Mouse (Mus musculus) c-Kit-positive CD71-positive TER-119-positive erythroid progenitor cells, embryonic 14.5 days (primary cell): ENCODE data around the gene Lrch1.
A peak's percentile ranks its signal among the peaks of the same experiment; 100 is the strongest.

Experiments
- DNase-seq: peaks from one replicate; pipeline ENCODE4 v3.0.0-alpha.2; 2013; ENCODE audit warnings: low spot score

The Lrch1 gene

DNA sequence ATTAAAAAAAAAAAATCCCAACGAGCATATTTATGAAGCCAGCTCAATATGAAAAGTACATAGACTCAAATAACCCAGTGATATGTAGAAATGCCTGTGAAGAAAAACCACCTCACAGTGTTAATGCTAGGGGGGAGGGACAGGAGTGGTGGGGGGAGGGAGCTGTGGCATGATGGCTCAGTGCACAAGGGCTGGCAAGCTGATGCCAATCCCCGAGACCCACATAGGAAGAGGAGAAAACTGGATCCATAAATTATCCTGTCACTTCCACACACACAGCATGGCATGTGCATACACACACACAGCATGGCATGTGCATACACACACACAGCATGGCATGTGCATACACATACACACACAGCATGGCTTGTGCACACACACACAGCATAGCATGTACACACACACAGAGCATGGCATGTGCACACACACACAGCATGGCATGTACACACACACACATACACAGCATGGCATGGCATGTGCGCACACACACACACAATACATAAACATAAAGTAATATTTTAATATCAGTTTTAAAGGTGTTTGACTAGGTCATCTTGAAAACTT, 54.5 kb downstream of the Lrch1 start:
- no peak for DNase-seq

DNA sequence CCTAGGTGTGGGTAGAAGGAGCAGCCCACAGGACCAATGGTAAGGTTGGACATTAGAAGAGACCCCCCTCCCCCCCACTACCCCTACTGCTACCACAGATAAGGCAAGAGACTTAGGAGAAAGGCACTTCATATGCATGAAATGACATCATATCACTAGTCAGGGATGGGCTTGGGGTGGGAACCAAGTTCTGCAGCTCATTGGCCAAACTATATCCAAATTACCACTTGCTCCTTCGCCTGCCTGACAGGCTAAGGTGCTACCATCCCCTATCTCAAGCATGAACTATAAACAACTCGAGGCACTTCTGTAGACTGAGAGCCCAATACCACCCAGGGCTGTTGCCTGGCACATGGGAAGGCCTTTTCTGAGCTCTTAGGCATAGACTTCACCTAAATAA, 58.4 kb downstream of the Lrch1 start:
- no peak for DNase-seq

- DNase-seq, result no peak
Measured at GRCm38 (mm10) chr14:74888103-74888502, 59.6 kb downstream of the Lrch1 start.

- DNase-seq, result no peak
Measured at GRCm38 (mm10) chr14:74886453-74886852, 61.2 kb downstream of the Lrch1 start.

DNA sequence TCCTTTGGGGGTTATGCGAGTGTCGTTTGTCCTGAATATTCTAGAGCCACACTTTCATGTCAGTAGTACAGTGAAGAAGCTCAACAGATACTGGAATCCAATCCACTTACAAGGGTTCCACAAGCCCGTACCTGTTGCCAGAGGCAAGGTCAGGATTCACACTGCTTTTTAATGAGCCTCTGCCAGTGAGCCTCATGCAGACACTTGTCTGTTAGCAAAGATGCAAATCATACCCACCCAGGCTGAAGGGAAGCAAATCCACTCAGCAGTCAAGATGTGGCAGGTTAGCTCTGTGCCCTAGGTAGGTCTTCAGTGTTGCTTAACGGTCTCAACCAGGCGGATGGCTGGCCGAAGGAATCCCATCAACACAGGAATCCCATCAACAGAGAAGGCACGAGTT, 62.8 kb downstream of the Lrch1 start:
- no peak for DNase-seq

- DNase-seq, result no peak
Measured at GRCm38 (mm10) chr14:74884024-74884680, 63.5 kb downstream of the Lrch1 start.

DNA sequence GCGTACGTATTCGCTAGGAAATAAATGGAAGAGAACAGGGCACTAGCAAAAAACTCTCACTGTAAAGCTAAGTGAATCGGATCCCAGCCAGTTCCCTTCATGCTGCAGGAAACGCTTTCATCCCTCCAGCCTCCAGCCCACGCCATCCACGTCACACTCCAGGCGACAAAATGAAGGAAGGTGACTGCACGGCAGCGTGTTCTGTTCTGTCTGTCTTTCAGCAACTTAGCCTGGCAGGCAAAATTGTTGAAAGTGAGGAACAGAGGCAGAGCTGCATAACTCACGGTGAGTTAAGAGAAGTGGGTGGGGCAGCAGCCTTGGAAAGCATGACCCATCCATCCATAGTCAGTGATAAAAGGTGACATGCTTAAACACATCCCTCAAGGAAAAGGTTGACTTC, 64.5 kb downstream of the Lrch1 start:
- DNase-seq, result no peak

- DNase-seq, result no peak
Measured at GRCm38 (mm10) chr14:74882754-74883153, 64.9 kb downstream of the Lrch1 start.

DNA sequence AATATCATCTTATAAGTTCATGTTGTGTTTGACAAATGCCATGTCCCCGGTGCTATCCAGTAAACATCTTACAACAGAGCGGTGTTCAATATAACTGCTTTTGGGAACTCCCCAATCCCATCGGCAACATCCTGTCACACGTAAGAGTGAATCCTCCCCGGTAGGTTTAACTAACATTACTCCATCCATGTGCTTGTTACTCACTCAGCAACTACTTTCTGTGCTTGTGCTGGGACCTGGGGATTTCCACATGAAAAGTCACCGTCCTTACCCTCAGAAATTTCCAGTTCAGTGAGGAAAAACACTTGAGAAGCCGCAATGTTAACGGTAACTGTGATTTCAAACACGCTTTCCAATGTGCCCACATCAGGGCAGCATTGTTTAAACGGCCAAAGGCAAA, 66.8 kb downstream of the Lrch1 start:
- no peak for DNase-seq

DNA sequence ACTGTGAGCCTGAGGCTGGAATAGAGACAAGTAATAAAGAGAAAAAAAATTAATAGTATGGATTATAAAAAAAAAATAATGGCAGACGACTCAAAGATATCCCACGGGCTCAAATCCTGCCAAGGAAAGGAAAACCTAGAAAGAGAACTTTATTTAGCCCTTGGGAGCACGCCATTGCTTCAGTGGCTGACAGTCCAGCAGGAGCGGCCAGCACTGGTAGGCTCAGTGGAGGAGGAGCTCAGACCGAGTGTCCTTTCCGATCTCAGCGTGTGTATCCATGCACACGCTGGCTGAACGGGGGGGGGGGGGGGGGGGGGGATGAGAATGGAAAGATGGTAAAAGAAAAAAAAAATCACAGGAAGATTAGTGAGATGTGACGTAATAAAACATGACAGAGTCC, 68.2 kb downstream of the Lrch1 start:
- DNase-seq, result no peak

GRCm38 (mm10) chr14:74877287-74877686, 70.4 kb downstream of the Lrch1 start:
- DNase-seq, result no peak

- DNase-seq, result no peak
Measured at GRCm38 (mm10) chr14:74871220-74871619, 76.5 kb downstream of the Lrch1 start.

GRCm38 (mm10) chr14:74868902-74869230, 78.8 kb downstream of the Lrch1 start:
- peak; percentile 65 for DNase-seq

- no peak for DNase-seq
Measured at GRCm38 (mm10) chr14:74868188-74868901, 79.3 kb downstream of the Lrch1 start.

DNA sequence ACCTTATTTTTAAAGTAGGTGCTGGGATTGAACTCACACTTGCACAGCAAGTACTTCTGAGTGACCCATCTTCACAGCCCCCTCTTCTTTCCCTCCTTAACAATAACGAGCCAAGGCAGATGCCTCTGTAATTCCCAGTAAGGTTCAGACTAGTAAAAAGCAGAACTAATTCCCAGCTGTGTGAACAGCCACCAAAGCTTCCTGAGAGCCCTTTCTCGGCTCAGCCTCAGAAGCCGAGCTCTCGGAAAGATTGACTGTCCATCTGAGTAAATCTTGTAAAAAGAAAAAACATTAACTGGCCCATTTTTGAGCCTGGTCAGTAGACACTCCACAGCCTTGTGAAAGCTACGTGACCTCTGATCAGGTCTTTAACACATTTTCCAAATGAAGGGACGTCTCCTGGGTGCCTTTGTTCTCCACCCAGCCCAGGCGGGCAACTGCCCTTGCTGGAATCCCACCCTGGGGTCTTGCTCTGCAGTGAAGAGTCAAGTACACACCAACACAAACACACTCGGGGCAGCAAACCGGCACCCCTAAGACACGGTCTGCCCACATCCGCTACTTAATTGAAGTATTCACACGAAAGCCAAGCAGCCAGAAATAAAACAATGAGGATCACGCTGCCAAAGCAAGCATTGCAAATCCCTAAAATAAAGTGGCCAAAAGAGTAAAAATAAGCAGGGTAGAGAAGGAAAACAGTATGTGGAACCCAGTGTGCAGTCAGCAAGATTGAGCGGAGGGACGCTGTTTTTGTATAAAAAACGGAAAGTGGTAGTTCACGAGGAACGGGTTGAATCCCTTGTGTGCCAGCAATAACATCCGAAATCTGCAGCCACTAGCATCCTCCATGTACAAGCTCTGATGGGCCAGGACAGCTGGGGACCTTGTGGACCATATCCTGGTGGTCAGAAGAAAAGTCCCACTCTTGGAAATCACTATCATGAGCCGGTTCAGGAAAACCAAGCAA, 80.3 kb downstream of the Lrch1 start:
- no peak for DNase-seq

DNA sequence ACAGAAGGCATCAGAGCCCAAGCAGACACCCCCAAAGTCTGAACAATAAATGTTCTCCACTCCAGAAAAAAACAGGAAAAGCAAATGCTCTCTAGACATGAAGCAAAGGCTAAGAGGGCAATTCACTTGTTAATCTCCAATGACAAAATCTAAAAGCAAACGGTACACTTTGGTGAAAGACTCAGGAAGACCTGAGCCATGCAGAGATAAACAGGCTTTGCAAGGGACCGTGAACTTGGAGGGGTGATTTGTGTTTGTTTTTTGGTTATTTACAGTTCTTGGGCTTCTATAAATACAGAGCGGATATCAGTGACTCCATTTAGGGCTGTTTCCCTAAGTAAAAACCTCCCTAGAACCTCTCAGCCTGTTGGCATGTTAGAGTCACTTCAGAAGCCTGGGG, 81.9 kb downstream of the Lrch1 start:
- no peak for DNase-seq

DNA sequence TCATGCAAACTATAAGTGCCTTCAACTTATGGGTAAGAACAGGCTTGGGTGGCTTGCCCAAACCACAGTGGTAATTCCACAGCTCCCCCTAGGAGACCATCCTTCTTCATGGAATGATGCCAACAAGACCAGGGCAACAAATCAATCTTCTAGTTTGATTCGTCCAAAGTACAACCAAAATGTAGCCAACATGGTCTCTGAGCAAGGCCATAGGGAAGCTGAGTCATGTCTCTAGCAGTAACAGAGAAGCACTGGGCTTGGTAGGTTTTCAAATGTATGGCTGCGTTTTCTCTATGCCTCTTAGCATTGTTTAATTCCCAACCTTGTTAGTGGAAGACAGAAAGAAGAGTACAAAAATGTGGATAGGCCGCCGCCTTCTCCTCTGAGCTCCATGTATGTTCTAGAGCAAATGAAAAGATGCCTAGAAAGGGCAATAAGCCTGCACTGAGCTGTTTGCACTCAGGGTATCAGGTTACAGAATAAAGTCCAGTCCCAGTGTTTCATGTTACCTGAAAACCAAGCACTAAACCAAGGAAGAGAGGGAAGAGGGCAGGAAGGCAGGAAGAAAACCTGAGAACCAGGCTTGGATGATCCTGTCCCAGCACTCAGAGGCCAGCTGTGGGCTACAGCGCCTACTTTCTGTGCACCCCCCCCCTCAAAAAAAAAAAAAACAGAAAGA, 82.7 kb downstream of the Lrch1 start:
- no peak for DNase-seq

DNA sequence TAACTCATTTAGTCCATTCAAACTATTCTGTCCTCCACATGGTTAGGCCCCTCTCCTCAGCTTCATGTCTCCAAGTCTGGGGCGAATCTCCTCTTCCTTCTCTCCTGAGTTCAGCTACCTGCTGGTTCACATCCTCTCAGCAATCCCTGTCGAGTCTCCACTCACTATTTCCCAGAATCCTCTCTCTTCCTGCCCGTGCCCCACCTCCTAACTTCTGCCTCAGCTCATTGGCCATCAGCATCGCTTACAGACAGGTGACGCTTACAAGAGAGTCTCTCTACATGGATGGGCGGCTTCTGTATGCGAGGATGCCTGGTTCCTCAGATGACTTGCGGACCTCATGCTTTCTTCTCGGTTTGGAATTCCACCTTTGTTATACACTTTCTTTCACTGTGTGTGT, 86.2 kb downstream of the Lrch1 start:
- DNase-seq, result no peak

- no peak for DNase-seq
Measured at GRCm38 (mm10) chr14:74859154-74859553, 88.5 kb downstream of the Lrch1 start.

- DNase-seq, result no peak
Measured at GRCm38 (mm10) chr14:74855429-74855828, 92.2 kb downstream of the Lrch1 start.

DNA sequence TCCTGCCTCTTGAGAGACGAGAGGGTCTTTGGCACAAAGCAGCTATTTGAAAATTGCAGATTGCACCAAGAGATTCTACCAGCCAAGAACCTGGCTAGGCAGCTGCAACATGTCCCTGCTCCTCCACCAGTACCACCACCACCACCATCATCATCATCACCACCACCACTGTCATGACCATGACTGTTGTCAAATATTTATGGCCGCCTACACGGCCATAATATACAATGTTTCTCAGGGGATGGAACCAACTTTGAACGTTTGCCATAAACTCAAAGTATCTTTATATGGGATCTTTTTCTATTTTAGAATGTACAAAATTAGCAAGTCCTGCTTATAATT, 93.9 kb downstream of the Lrch1 start:
- no peak for DNase-seq
